Mouse (Mus musculus) cerebellum, adult (tissue): Measurements from ENCODE around the gene Npdc1.

Experiments used
- ATAC-seq: cut with Nextera tagmentation; 2 replicates; pipeline ENCODE4 v1.9.2; 2017; ENCODE audit warnings: mild to moderate bottlenecking, moderate library complexity, mixed read lengths; ENCODE audit not compliant: insufficient number of reproducible peaks, low FRiP score, low TSS enrichment

The Npdc1 gene

GRCm38 (mm10) chr2:25428442-25429236, 29.5 kb downstream of the Npdc1 start, which contains the start of gene Abca2:
TSS of gene Abca2 (plus strand) at chr2:25428703.
- ATAC-seq, result peak; percentile 64

DNA sequence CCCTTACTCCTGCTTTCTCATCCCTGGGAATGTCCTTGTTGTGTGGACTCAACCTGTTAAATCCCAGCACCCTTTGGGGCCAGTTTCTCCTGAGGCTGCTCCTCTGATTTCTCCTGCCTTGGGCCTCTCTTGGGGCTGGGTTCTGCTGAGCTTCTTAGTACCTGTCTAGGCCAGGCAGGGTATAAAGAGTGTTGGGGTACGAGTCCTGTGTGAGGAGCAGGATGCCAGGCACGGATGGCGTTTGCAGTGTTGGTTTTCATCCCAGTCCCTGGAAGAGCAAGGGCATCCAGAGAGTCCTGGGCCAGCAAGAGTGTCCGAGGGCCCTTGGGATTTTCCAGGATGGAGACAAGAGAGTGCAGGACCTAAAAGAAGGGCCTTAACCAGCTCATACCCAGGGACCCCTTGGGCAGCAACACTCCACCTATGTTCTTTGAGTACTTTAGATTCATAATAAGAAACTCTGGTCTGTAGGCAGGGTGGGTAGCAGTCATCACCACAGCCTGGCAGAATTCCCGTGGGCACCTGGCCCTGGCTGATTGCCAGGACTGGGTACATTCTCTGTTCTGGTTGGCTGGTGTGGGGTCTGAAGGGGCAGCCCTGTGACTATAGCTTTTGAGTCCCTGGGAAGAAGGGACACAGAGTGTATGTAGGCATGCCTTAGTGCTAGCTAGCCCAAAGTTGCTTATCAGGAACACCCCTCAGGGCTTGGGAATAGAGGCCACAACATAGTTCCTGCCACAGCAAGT, 30.5 kb downstream of the Npdc1 start:
- ATAC-seq, result no peak

DNA sequence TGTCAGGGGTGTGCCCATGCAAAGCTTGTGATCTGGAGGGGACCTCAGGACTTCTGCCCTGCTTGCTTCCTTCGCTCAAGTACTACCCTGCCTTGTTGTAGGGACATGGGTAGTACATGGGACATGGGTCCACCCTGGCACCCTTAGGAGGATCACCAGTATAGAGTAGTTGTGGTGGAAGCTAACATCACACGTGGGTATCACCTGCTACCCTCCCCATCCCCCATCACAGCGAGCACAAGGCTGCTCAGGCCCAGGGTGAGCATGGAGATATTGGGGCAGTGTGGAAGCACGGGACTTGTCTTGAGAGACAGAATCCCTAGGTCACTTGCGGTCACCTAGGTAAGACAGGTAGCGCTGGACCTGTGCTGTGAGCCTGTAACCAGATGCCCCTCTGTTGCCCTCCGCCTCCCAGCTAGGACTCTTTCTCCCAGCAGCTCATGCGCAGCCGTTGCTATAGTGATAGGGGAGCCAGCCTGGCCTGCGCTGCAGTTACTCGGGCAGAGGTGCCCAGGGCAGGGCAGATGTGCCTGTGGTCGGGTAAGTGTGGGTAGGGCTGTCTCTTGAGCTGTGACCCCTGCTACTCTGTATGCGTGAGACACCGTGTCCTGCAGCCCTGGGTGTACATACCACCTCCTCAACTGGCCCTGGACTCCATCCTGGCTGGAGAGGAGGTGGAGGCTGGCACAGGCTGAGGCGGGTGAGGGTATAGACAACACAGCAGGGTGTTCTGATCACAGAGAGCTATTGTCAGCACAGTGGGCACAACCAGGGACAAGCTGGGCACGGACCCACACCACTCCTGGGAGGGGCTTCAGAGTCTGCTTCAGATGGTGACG, 31.5 kb downstream of the Npdc1 start:
- ATAC-seq, result no peak

DNA sequence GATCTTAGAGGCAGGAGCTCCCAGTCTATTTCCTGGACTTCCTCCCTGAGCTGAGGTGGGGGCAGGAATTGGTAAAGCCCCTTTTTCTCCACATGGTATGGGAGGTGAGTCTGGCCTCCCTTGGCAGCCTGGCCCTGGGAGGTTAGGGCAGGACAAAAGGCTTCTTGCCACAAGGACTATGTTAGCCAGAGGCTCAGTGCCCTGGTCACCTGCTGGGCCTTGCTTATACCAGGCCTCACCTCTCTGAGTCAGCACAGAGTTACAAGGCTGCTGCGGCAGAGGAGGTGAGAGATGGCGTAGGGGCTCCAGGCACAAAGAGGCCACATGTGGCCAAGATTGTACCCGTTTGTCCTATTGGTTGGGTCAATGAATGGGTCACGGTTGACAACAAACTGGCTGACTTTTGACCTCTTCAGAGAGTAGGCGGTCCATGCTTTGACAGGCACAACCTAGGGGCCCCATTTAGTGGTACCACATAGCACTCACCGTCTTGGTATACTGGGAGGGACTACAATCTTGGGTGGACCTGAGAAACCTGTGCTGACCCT, 32.2 kb downstream of the Npdc1 start:
- ATAC-seq, result no peak

GRCm38 (mm10) chr2:25432326-25433098, 33.4 kb downstream of the Npdc1 start:
- ATAC-seq, result no peak

- ATAC-seq, result no peak
These were observed 34.0 kb downstream of the Npdc1 start for GRCm38 (mm10) chr2:25433101-25433500.

DNA sequence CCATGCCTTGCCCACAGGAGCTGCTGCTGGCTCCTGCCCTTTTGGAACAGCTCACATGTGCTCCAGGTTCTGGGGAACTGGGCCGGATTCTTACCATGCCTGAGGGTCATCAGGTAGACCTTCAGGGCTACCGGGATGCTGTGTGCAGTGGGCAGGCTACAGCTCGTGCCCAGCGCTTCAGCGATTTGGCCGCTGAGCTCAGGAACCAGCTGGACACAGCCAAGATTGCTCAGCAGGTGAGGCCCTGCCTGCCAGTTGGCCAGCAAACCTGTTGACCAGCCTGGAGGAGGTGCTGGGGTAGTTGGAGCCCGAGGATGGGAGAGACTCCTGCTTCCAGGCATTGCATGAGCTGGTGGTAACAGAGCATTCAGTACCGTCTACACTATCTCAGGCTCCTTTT, 35.1 kb downstream of the Npdc1 start:
- peak; percentile 62; the same call in 1 of the 2 replicates for ATAC-seq

GRCm38 (mm10) chr2:25436286-25436820, 37.2 kb downstream of the Npdc1 start:
- no peak for ATAC-seq

DNA sequence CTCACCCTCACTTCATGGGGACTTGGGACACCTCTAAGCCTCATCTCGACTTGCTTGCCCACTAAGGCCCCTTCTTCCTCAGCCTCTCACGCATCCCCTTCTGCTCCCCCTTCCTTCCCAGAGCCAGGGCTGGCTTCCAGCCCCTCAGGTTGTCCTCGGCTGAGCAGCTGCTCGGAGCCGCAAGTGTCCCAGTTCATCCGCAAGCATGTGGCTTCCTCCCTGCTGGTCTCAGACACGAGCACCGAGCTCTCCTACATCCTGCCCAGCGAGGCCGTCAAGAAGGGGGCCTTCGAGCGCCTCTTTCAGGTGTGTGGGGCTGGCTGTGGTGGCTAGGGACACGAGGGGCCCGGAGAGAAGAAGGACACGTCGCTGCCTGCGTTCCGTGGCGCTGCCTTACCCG, 41.9 kb downstream of the Npdc1 start:
- ATAC-seq, result no peak

GRCm38 (mm10) chr2:25442682-25443081, 43.5 kb downstream of the Npdc1 start:
- no peak for ATAC-seq

DNA sequence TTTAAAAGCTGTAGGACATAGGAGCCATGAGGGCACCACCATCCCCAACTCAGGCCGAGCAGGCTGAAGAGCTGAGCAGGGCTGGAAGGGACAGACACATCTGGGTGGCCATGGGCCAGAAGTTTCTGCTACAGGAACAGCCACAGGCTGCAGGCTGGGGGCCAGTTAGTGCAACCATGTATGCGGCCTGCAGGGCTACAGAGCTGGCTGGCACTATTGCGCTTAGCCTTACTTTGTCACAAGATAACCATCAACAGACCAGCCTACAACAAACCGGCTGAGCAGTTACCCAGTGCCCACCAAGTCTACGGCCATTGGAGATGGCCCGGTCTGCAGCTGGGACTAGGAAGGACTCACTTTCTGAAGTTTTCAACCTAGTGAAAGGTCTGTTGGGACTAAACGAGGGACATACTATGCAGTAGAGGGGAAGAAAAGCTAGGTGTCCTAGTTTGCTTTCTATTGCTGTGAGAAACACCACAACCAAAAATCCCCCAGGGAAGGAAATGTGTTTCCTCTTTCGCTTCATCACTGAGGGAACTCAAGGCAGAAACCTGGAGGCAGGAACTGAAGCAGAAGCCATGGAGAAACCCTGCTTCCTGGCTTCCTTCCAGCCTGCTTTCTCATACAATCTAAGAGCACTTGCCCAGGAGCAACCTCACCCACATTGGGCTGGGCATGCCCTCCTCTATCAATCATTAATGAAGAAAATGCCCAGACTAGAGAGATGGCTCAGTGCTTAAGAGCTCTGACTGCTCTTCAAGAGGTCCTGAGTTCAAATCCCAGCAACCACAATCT, 51.9 kb downstream of the Npdc1 start:
- ATAC-seq, result no peak

DNA sequence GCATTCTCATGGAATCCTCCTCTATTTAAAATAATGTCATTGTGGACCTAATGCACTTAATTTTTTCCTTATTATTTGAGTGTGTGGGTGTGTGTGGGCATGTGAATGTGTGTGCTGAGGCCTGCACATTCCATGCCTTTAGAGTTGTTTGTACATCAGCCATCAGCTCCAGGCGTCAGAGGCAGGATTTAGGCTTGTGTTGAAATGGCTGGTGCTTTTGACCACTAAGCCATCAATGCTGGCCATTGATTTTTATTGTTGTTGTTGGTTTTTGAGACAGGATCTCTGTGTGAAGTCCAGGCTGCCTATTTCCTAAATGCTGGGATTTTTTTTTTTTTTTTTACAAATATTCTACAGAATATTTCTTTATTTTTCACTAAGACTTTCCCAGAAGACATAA, 53.8 kb downstream of the Npdc1 start:
- no peak for ATAC-seq

GRCm38 (mm10) chr2:25456205-25456953, 57.2 kb downstream of the Npdc1 start, which contains the start of gene Clic3:
TSS of gene Clic3 (plus strand) at chr2:25456838.
- ATAC-seq, result no peak

- ATAC-seq, result no peak
These were observed 58.1 kb downstream of the Npdc1 start for GRCm38 (mm10) chr2:25457022-25457896.

DNA sequence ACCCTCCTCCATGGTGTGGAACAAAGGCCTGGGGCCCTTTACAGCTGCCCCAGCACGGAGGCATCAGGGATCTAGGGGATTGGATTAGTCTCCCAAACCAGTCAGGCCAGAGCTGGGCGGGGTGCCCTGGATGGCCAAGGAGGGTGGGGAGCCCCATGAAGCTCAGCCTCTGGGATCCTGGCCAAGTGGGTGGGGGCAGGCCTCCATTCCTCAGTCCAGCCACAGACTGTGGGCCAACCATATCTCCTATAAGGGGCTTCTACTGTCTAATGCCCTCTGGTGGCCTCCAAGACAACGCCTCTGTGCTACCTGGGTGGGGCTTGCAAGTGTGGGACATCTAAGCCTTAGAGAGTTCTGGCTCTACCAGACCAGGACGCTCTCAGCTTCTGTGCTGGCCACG, 59.8 kb downstream of the Npdc1 start:
- ATAC-seq, result no peak
